Mouse (Mus musculus) naive thymus-derived CD4-positive, alpha-beta T cell, adult 2 months (primary cell): ENCODE measurements around the gene Ccdc91.

ENCODE experiments used
- DNase-seq: peaks from one replicate; pipeline ENCODE4 v3.0.0-alpha.2; 2011; ENCODE audit warnings: low read depth

The Ccdc91 gene

GRCm38 (mm10) chr6:147475727-147476613, at the start of gene Ccdc91:
Ccdc91 (plus strand) TSS chr6:147475828.
- peak; percentile 92 for DNase-seq

GRCm38 (mm10) chr6:147426927-147427487, 48.6 kb upstream of the Ccdc91 start:
- DNase-seq = no peak

GRCm38 (mm10) chr6:147455775-147456174, 19.9 kb upstream of the Ccdc91 start:
- DNase-seq = no peak

GRCm38 (mm10) chr6:147458637-147459301, 16.9 kb upstream of the Ccdc91 start:
- no peak for DNase-seq

GRCm38 (mm10) chr6:147470016-147470415, 5.6 kb upstream of the Ccdc91 start:
- DNase-seq = no peak

- DNase-seq = no peak
Observed at GRCm38 (mm10) chr6:147481141-147481540, 5.5 kb downstream of the Ccdc91 start.

GRCm38 (mm10) chr6:147490120-147490519, 14.5 kb downstream of the Ccdc91 start:
- no peak for DNase-seq

- no peak for DNase-seq
Observed at GRCm38 (mm10) chr6:147492551-147492950, 16.9 kb downstream of the Ccdc91 start.

GRCm38 (mm10) chr6:147501439-147501838, 25.8 kb downstream of the Ccdc91 start:
- DNase-seq = no peak

GRCm38 (mm10) chr6:147506074-147506473, 30.4 kb downstream of the Ccdc91 start:
- DNase-seq = no peak

- DNase-seq = no peak
Observed at GRCm38 (mm10) chr6:147506496-147506895, 30.9 kb downstream of the Ccdc91 start.

GRCm38 (mm10) chr6:147507186-147507585, 31.6 kb downstream of the Ccdc91 start:
- no peak for DNase-seq

- DNase-seq = no peak
Observed at GRCm38 (mm10) chr6:147510516-147510915, 34.9 kb downstream of the Ccdc91 start.

GRCm38 (mm10) chr6:147517909-147518308, 42.3 kb downstream of the Ccdc91 start:
- DNase-seq = no peak

GRCm38 (mm10) chr6:147525236-147525635, 49.6 kb downstream of the Ccdc91 start:
- DNase-seq = no peak

- DNase-seq = no peak
Observed at GRCm38 (mm10) chr6:147534971-147535370, 59.3 kb downstream of the Ccdc91 start.

- no peak for DNase-seq
Observed at GRCm38 (mm10) chr6:147538236-147538635, 62.6 kb downstream of the Ccdc91 start.

- no peak for DNase-seq
Observed at GRCm38 (mm10) chr6:147539056-147539600, 63.5 kb downstream of the Ccdc91 start.

GRCm38 (mm10) chr6:147540942-147541341, 65.3 kb downstream of the Ccdc91 start:
- no peak for DNase-seq

- no peak for DNase-seq
Observed at GRCm38 (mm10) chr6:147555591-147555990, 80.0 kb downstream of the Ccdc91 start.

GRCm38 (mm10) chr6:147559316-147559715, 83.7 kb downstream of the Ccdc91 start:
- no peak for DNase-seq

GRCm38 (mm10) chr6:147560436-147560835, 84.8 kb downstream of the Ccdc91 start:
- no peak for DNase-seq

GRCm38 (mm10) chr6:147569246-147569645, 93.6 kb downstream of the Ccdc91 start:
- no peak for DNase-seq
